Mouse (Mus musculus) liver, adult 2 months (tissue): ENCODE data around the gene Pbxip1.

Experiments
- CTCF ChIP-seq: fragments of 200-500 bp; IDR thresholded peaks from 2 replicates; pipeline ENCODE4 v1.5.1; 2011; ENCODE audit warnings: low read depth, low read length, control low read depth
- POLR2A ChIP-seq: fragments of 200-500 bp; IDR thresholded peaks from 2 replicates; pipeline ENCODE4 v1.6.1; 2011; ENCODE audit warnings: low read length, control low read depth; ENCODE audit not compliant: insufficient read depth; ENCODE audit errors: extremely low read depth

DNA sequence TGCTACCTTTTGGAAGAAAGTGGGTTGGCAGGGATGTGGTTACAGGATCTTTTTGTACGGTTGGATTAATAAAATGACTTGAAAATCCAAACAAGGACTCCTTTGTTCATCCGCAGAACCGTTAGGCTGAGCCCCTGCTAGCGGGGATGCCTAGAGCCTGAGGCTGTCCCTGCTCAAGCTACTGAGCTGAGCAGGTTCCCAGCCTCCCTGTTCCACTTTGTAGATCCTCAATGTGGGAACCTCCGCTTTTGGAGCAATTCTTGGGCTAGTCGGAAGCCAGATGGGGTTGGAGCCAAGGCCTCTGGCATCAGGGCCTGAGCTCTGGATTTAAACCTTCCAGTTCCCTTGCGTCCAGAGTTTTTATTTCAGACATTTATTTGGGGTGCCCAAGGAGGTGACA lies 1.5 kb upstream of the Pbxip1 start:
- TF ChIP-seq CTCF (no peak), POLR2A (no peak)
